Mouse (Mus musculus): ENCODE results near the gene Adgrg6. TPM values are rescaled to one million over a fixed set of nuclear protein-coding genes. Genes with fewer than 3 reads are reported as not detected.

Adgrg6 gene
- polyA plus RNA-seq (2014; fragmentation: Nextera tagmentation; extraction: Ambion mirVana) = 0.87 and 1.7 TPM in 2 replicates

DNA sequence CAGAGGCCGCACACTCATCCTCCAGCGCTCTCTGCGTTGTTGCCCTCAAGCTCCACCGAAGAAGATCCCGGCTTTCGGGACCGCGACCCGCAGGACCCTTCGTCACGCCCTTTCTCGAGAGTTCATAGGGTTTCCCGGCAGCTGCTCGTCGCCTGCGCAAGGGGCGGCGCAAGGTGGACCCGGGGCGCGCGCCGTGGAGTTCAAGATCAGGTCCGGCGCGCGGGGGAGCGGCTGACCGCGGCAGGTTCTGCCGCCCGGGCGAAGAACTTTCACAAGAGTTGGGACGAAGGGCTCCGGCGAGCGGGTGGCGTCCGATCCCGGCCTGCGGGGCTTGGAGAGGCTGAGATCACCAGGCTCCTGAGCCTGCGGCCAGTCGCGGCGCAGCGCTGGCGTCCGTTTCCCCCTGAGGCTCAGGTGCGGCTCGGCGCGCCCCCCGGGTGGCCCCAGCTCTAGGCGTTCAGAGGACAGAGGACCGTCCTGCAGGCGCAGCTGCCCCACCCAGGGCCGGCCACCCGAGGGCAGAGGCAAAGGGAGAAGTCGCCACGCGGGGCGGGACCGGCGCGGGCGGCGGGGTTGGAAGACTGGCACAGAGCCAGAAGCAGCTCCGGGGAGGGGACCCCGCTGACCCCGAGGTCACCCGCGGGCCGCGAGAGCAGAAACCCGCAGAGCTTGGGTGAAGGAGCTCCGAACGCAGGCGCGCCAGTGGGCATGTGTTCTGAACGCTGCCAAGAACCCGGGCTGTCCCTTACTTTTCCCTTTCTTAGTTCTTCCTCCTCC lies at the start of gene Adgrg6:
TSS of gene Adgrg6 (minus strand) at position 719 of the 777 bp plus-strand sequence.
- Histone ChIP-seq H3K4me2 (ENCODE audit: low read depth, low read length, severe bottlenecking) (peak within 1 kb of the TSS; percentile 100), H3K36me3 (ENCODE audit: control insufficient read depth, insufficient read depth, low read length) (no peaks in the 10 kb centered on the region), H3K27me3 (ENCODE audit: control insufficient read depth, insufficient read depth, low read length) (peaks cover 9% of the 10 kb centered on the region; the same call in 1 of the 2 replicates), H3K9ac (ENCODE audit: low read length) (peak within 1 kb of the TSS; percentile 62), H3K27ac (ENCODE audit: low read depth, low read length) (no peak within 1 kb of the TSS), H3K9me3 (ENCODE audit: control insufficient read depth, low read length) (no peaks in the 10 kb centered on the region), H3K4me3 (ENCODE audit: low read depth, low read length) (peak within 1 kb of the TSS; percentile 70), H3K4me1 (replicated peaks; ENCODE audit: control insufficient read depth, insufficient read depth, low read length) (0 out of 2 replicates have a peak, but pooled peaks cover 2% of the 10 kb centered on the region)
- ATAC-seq (replicated peaks; ENCODE audit: low FRiP score) = peak; percentile 81
- under 1% methylated on average over 79 of the region's 81 CpGs for WGBS
- peak; percentile 75 for DNase-seq (ENCODE audit: low spot score)

DNA sequence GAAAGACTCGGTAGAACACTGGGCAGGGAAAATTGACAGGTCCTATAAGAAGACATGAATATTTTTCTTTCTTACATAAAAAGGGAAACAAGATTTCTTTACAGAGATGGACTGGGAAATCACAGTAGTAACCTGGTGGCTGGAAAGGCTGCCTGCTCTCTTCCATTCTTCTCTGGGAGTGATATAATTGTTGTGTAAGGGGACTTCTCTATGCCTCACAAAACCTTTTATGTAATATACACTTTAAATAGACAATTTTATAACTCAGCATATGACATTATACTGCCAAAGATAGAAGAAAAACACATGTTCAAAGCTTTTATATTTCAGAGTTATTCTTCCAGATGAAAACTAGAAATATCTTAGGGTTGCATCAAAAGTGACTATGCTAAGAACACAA lies 46.8 kb upstream of the Adgrg6 start:
- Histone ChIP-seq H3K9me3 (ENCODE audit: control insufficient read depth, low read length) (no peaks in the 10 kb centered on the region), H3K4me1 (replicated peaks; ENCODE audit: control insufficient read depth, insufficient read depth, low read length) (no peaks in the 10 kb centered on the region), H3K36me3 (ENCODE audit: control insufficient read depth, insufficient read depth, low read length) (no peaks in the 10 kb centered on the region), H3K27me3 (ENCODE audit: control insufficient read depth, insufficient read depth, low read length) (no peaks in the 10 kb centered on the region), H3K4me2 (ENCODE audit: low read depth, low read length, severe bottlenecking) (no peak overlapping the region), H3K4me3 (ENCODE audit: low read depth, low read length) (no peak overlapping the region), H3K9ac (ENCODE audit: low read length) (no peak overlapping the region), H3K27ac (ENCODE audit: low read depth, low read length) (no peak overlapping the region)
- ATAC-seq (replicated peaks; ENCODE audit: low FRiP score) (no peak), DNase-seq (ENCODE audit: low spot score) (no peak)
- 98% methylated on average over 1 of the region's 1 CpGs for WGBS

DNA sequence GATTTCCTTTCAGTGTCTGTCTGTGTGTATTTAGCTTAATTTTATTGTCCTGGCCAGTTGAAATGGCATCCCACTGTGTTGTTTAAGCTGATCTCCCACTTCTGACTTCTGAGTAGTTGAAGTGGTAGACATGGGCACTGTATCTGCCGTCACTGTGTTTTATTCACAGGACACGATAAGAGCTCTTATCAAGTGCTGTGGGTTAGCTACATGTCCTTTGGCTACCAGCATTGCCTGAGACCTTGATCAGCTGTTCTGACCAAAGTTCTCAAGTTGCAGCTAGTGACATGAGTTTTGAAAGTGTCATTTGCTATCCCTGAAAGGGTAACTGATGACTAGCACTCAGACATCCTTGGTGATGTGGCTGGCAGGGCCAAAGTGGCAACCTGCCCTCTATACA lies 45.4 kb upstream of the Adgrg6 start:
- no peak overlapping the region for H3K9ac ChIP-seq (ENCODE audit: low read length)
- H3K9me3 ChIP-seq (ENCODE audit: control insufficient read depth, low read length) = no peaks in the 10 kb centered on the region
- ATAC-seq (replicated peaks; ENCODE audit: low FRiP score) (no peak), DNase-seq (ENCODE audit: low spot score) (no peak)
- no peaks in the 10 kb centered on the region for H3K4me1 ChIP-seq (replicated peaks; ENCODE audit: control insufficient read depth, insufficient read depth, low read length)
- H3K4me2 ChIP-seq (ENCODE audit: low read depth, low read length, severe bottlenecking) = no peak overlapping the region
- H3K36me3 ChIP-seq (ENCODE audit: control insufficient read depth, insufficient read depth, low read length) = no peaks in the 10 kb centered on the region
- H3K27me3 ChIP-seq (ENCODE audit: control insufficient read depth, insufficient read depth, low read length) = no peaks in the 10 kb centered on the region
- no peak overlapping the region for H3K4me3 ChIP-seq (ENCODE audit: low read depth, low read length)
- H3K27ac ChIP-seq (ENCODE audit: low read depth, low read length) = no peak overlapping the region
- 88% methylated on average over 2 of the region's 2 CpGs for WGBS

DNA sequence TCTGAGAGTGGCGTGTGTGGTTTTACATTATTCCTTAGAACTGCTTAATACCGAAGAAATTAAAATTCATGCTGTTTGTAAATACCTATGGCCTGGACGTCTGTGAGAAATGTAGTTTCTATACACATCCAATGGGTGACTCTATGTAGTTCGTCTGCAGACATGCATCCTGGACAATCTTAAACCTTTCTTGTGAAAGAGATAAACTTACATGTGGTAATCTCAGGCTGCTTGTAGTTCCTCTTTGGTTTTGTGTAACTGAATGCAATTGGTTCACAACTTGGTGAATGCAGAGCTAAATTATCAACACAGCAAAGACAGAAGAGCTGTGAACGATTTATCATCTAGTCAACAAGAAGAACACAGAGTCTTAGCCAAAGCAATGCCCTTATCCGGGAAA lies 44.2 kb upstream of the Adgrg6 start:
- DNase-seq (ENCODE audit: low spot score) = no peak
- no peaks in the 10 kb centered on the region for H3K4me1 ChIP-seq (replicated peaks; ENCODE audit: control insufficient read depth, insufficient read depth, low read length)
- H3K27me3 ChIP-seq (ENCODE audit: control insufficient read depth, insufficient read depth, low read length) = no peaks in the 10 kb centered on the region
- WGBS = 93% methylated on average over 6 of the region's 6 CpGs
- H3K9ac ChIP-seq (ENCODE audit: low read length) = no peak overlapping the region
- no peak for ATAC-seq (replicated peaks; ENCODE audit: low FRiP score)
- H3K4me3 ChIP-seq (ENCODE audit: low read depth, low read length) = no peak overlapping the region
- H3K36me3 ChIP-seq (ENCODE audit: control insufficient read depth, insufficient read depth, low read length) = no peaks in the 10 kb centered on the region
- no peaks in the 10 kb centered on the region for H3K9me3 ChIP-seq (ENCODE audit: control insufficient read depth, low read length)
- no peak overlapping the region for H3K4me2 ChIP-seq (ENCODE audit: low read depth, low read length, severe bottlenecking)
- no peak overlapping the region for H3K27ac ChIP-seq (ENCODE audit: low read depth, low read length)

DNA sequence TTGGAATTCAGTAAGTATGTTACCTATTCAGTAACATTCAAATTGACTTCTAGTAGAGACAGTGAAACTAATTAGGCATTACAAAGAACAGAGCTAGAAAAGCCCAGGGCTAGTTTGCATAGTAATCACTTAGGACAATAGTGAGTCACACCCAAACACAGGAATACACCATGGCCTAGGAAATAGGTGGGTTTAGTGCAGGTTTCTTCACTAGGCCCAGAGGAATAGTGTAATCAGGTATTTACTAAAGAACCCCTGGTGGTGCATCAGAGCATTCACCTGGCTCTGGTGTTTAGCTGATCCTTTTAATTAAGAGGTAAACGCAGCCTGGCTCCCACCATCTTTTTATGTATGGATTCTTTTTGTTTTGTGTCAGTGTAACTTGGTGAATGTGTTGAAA lies 38.0 kb upstream of the Adgrg6 start:
- whole genome bisulfite sequencing = 81% methylated on average over 1 of the region's 1 CpGs
- no peak for ATAC-seq (replicated peaks; ENCODE audit: low FRiP score)

DNA sequence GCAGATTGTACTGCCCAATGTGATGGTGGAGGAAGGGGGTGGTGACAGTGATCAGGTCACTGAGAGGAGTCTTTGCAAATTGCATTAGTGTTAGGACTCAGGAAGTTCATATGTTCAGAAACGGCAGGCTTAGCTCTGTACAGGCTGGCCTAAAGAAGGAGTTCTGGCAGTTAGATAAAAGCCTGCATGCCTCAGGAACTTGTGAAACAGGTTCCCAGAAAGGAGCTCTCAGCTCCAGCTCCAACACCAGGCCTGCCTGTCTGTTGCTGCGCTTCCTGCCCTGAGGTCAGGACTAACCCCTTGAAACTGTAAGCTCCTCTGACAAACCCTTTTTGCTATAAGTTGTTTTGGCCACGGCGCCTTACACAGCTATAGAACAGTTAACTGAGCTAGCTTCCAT lies 28.8 kb upstream of the Adgrg6 start:
- Histone ChIP-seq H3K4me3 (ENCODE audit: low read depth, low read length) (no peak overlapping the region), H3K4me1 (replicated peaks; ENCODE audit: control insufficient read depth, insufficient read depth, low read length) (no peaks in the 10 kb centered on the region), H3K36me3 (ENCODE audit: control insufficient read depth, insufficient read depth, low read length) (no peaks in the 10 kb centered on the region), H3K9me3 (ENCODE audit: control insufficient read depth, low read length) (no peaks in the 10 kb centered on the region), H3K4me2 (ENCODE audit: low read depth, low read length, severe bottlenecking) (no peak overlapping the region), H3K27me3 (ENCODE audit: control insufficient read depth, insufficient read depth, low read length) (no peaks in the 10 kb centered on the region), H3K27ac (ENCODE audit: low read depth, low read length) (no peak overlapping the region), H3K9ac (ENCODE audit: low read length) (no peak overlapping the region)
- 70% methylated on average over 4 of the region's 4 CpGs for WGBS
- DNase-seq (ENCODE audit: low spot score) = no peak
- ATAC-seq (replicated peaks; ENCODE audit: low FRiP score) = no peak

More for the DNA sequence above, 38.0 kb upstream of the Adgrg6 start:
- Histone ChIP-seq H3K4me1 (replicated peaks; ENCODE audit: control insufficient read depth, insufficient read depth, low read length) (no peaks in the 10 kb centered on the region), H3K9ac (ENCODE audit: low read length) (no peak overlapping the region), H3K27ac (ENCODE audit: low read depth, low read length) (no peak overlapping the region), H3K9me3 (ENCODE audit: control insufficient read depth, low read length) (no peaks in the 10 kb centered on the region), H3K4me2 (ENCODE audit: low read depth, low read length, severe bottlenecking) (no peak overlapping the region), H3K4me3 (ENCODE audit: low read depth, low read length) (no peak overlapping the region), H3K36me3 (ENCODE audit: control insufficient read depth, insufficient read depth, low read length) (no peaks in the 10 kb centered on the region), H3K27me3 (ENCODE audit: control insufficient read depth, insufficient read depth, low read length) (no peaks in the 10 kb centered on the region)
- no peak for DNase-seq (ENCODE audit: low spot score)

DNA sequence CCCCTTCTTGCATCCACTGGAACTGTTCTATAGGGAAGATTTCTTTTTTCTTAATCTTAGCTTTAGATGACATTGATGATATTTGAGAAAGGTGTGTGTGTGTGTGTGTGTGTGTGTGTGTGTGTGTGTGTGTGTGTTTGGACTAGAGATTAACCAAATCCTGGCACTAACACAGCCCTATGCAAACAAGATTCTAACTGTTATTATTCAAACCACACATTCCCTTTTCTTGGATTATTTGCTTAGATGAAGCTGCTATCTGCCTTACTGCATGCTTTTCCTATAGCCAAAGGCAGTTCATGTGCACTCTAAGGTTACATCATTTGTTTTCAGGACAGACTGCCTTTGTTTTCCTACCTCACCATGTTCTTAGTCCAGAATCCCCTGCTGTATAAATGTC lies 25.7 kb upstream of the Adgrg6 start:
- DNase-seq (ENCODE audit: low spot score) (no peak), ATAC-seq (replicated peaks; ENCODE audit: low FRiP score) (no peak)
- Histone ChIP-seq H3K4me3 (ENCODE audit: low read depth, low read length) (no peak overlapping the region), H3K27me3 (ENCODE audit: control insufficient read depth, insufficient read depth, low read length) (no peaks in the 10 kb centered on the region), H3K4me1 (replicated peaks; ENCODE audit: control insufficient read depth, insufficient read depth, low read length) (no peaks in the 10 kb centered on the region), H3K9me3 (ENCODE audit: control insufficient read depth, low read length) (no peaks in the 10 kb centered on the region), H3K36me3 (ENCODE audit: control insufficient read depth, insufficient read depth, low read length) (no peaks in the 10 kb centered on the region), H3K4me2 (ENCODE audit: low read depth, low read length, severe bottlenecking) (no peak overlapping the region), H3K27ac (ENCODE audit: low read depth, low read length) (no peak overlapping the region), H3K9ac (ENCODE audit: low read length) (no peak overlapping the region)

DNA sequence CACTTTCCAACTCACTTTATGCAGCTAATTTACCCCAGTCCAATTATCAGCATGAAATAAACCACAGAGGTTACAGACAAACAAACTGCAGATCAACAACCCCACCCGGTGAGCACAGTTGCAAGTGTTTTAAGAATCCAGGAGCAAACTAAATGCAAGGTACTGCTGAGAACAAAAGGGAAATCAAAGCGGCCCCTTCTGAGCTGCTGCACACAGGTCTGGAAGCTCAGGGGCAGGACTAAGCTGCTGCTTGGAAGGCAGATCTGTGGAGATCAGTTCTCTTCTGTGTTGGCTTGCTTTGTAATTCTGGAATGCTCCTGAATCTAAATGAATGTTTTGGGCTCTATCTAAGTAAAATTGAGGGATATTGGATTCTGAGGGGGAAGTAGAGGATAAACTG lies 25.2 kb upstream of the Adgrg6 start:
- no peak for ATAC-seq (replicated peaks; ENCODE audit: low FRiP score)
- H3K9ac ChIP-seq (ENCODE audit: low read length) = no peak overlapping the region
- no peak overlapping the region for H3K4me2 ChIP-seq (ENCODE audit: low read depth, low read length, severe bottlenecking)
- H3K9me3 ChIP-seq (ENCODE audit: control insufficient read depth, low read length) = no peaks in the 10 kb centered on the region
- DNase-seq (ENCODE audit: low spot score) = no peak
- no peak overlapping the region for H3K27ac ChIP-seq (ENCODE audit: low read depth, low read length)
- 8% methylated on average over 2 of the region's 2 CpGs for WGBS
- H3K27me3 ChIP-seq (ENCODE audit: control insufficient read depth, insufficient read depth, low read length) = no peaks in the 10 kb centered on the region
- no peak overlapping the region for H3K4me3 ChIP-seq (ENCODE audit: low read depth, low read length)
- H3K36me3 ChIP-seq (ENCODE audit: control insufficient read depth, insufficient read depth, low read length) = no peaks in the 10 kb centered on the region
- H3K4me1 ChIP-seq (replicated peaks; ENCODE audit: control insufficient read depth, insufficient read depth, low read length) = no peaks in the 10 kb centered on the region

DNA sequence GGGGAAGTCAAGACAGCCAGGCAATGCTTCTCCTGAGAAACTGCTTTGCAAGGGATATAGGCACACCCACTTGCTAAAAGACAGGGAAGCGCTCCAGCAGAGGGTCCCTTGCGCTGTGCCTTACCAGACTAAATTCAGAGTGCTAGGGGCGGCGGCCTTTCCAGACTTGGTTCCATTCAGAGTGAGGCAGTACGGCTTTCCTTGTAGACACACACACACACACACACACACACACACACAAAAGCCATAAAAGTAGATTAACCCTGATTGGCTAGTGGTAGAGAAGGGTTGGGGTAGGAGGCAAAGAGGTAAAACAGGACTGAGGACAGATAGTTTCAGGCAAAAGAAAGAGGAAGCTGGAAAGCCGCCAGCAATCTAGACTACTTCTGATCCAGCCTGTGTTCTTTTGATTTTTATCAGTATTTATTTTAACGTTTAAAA lies 672 bp upstream of the Adgrg6 start:
- Histone ChIP-seq H3K4me1 (replicated peaks; ENCODE audit: control insufficient read depth, insufficient read depth, low read length) (0 out of 2 replicates have a peak, but pooled peaks cover 2% of the 10 kb centered on the region), H3K36me3 (ENCODE audit: control insufficient read depth, insufficient read depth, low read length) (no peaks in the 10 kb centered on the region), H3K27me3 (ENCODE audit: control insufficient read depth, insufficient read depth, low read length) (peaks cover 9% of the 10 kb centered on the region; the same call in 1 of the 2 replicates), H3K9me3 (ENCODE audit: control insufficient read depth, low read length) (no peaks in the 10 kb centered on the region), H3K27ac (ENCODE audit: low read depth, low read length) (no peak overlapping the region), H3K9ac (ENCODE audit: low read length) (no peak overlapping the region), H3K4me3 (ENCODE audit: low read depth, low read length) (no peak overlapping the region), H3K4me2 (ENCODE audit: low read depth, low read length, severe bottlenecking) (no peak overlapping the region)
- peak; percentile 51 for DNase-seq (ENCODE audit: low spot score)
- 27% methylated on average over 7 of the region's 7 CpGs for WGBS
- 0 out of 2 replicates have a peak, but pooled peaks have one; percentile 28 for ATAC-seq (replicated peaks; ENCODE audit: low FRiP score)

Data from forebrain, embryonic 11.5 days (tissue).